Mouse (Mus musculus) hindbrain, embryonic 11.5 days (tissue): ENCODE measurements around the gene Tmem140. TPM values are rescaled to one million over a fixed set of nuclear protein-coding genes. Genes with fewer than 3 reads are reported as not detected.

Experiments used
- ATAC-seq: fragments of 200-750 bp; cut with Nextera tagmentation; 2 replicates; pipeline ENCODE4 v1.8.0; 2017; ENCODE audit warnings: mild to moderate bottlenecking, moderate TSS enrichment, moderate library complexity; ENCODE audit not compliant: low FRiP score
- DNase-seq: peaks from one replicate; pipeline ENCODE4 v3.0.0-alpha.2; 2015; ENCODE audit warnings: low spot score
- H3K27ac ChIP-seq: fragments of 300-500 bp; sonication (generic); 2 replicates; pipeline ENCODE4 v1.5.1; 2014; ENCODE audit warnings: mild to moderate bottlenecking, low read depth, low read length
- H3K27me3 ChIP-seq: fragments of 300-500 bp; sonication (generic); 2 replicates; pipeline ENCODE4 v1.6.1; 2014; ENCODE audit warnings: mild to moderate bottlenecking, low read length, moderate library complexity, mixed read lengths; ENCODE audit not compliant: control insufficient read depth, insufficient read depth
- H3K36me3 ChIP-seq: fragments of 300-500 bp; sonication (generic); 2 replicates; pipeline ENCODE4 v1.6.1; 2014; ENCODE audit warnings: mild to moderate bottlenecking, low read length, moderate library complexity, mixed read lengths; ENCODE audit not compliant: control insufficient read depth, insufficient read depth
- H3K4me1 ChIP-seq: fragments of 300-500 bp; sonication (generic); replicated peaks from 2 replicates; pipeline ENCODE4 v1.6.1; 2014; ENCODE audit warnings: low read length, mixed read lengths; ENCODE audit not compliant: control insufficient read depth, insufficient read depth
- H3K4me2 ChIP-seq: fragments of 300-500 bp; sonication (generic); replicated peaks from 2 replicates; pipeline ENCODE4 v1.6.1; 2014; ENCODE audit warnings: mild to moderate bottlenecking, low read depth, low read length
- H3K4me3 ChIP-seq: fragments of 300-500 bp; sonication (generic); 2 replicates; pipeline ENCODE4 v1.5.1; 2014; ENCODE audit warnings: low read depth, low read length
- H3K9ac ChIP-seq: fragments of 300-500 bp; sonication (generic); 2 replicates; pipeline ENCODE4 v1.6.1; 2014; ENCODE audit warnings: low read depth, low read length
- H3K9me3 ChIP-seq: fragments of 300-500 bp; sonication (generic); 2 replicates; pipeline ENCODE4 v1.6.1; 2016; ENCODE audit warnings: low read length; ENCODE audit not compliant: control insufficient read depth
- WGBS: fragments of 180-500 bp; shearing (Covaris S2); extraction: QIAGEN DNeasy Blood & Tissue Kit; methylation state at CpG from one replicate; pipeline ENCODE4 v1.1.7; 2014; 5-methylcytosine and 5-hydroxymethylcytosine counted together
- polyA plus RNA-seq: library from polyadenylated mRNA; unstranded; fragments of >200 nt; fragmentation: Nextera tagmentation; extraction: Ambion mirVana; gene quantifications from 2 replicates; pipeline ENCODE4 v1.2.1, GENCODE M21; 2014

Gene Tmem140
- polyA plus RNA-seq, 1 experiment from 2014 or later: 1.1 TPM

- peaks cover 2% of the 10 kb centered on the region; the same call in 1 of the 2 replicates for H3K4me1 ChIP-seq
- no peak overlapping the region for H3K27ac ChIP-seq
- peak; percentile 36 for DNase-seq
- peak; percentile 38; the same call in 1 of the 2 replicates for ATAC-seq
- H3K4me3 ChIP-seq: no peak overlapping the region
- H3K4me2 ChIP-seq: no peak overlapping the region
- no peaks in the 10 kb centered on the region for H3K27me3 ChIP-seq
- H3K36me3 ChIP-seq: no peaks in the 10 kb centered on the region
- no peaks in the 10 kb centered on the region for H3K9me3 ChIP-seq
- 35% methylated on average over 8 of the region's 8 CpGs for WGBS
- peak overlapping the region; percentile 24; the same call in 1 of the 2 replicates for H3K9ac ChIP-seq
Observed at GRCm38 (mm10) chr6:34866786-34867185, 3.8 kb downstream of the Tmem140 start.

- Histone ChIP-seq H3K4me1 (peaks cover 2% of the 10 kb centered on the region; the same call in 1 of the 2 replicates), H3K9ac (no peak overlapping the region), H3K4me3 (no peak overlapping the region), H3K36me3 (no peaks in the 10 kb centered on the region), H3K27me3 (no peaks in the 10 kb centered on the region), H3K9me3 (no peaks in the 10 kb centered on the region), H3K4me2 (no peak overlapping the region), H3K27ac (no peak overlapping the region)
- whole genome bisulfite sequencing: 73% methylated on average over 16 of the region's 16 CpGs
- no peak for DNase-seq
- no peak for ATAC-seq
Observed at GRCm38 (mm10) chr6:34867301-34867994, 4.5 kb downstream of the Tmem140 start.

- no peak for ATAC-seq
- 74% methylated on average over 10 of the region's 10 CpGs for WGBS
- H3K27me3 ChIP-seq: no peaks in the 10 kb centered on the region
- DNase-seq: no peak
- no peaks in the 10 kb centered on the region for H3K36me3 ChIP-seq
- no peak overlapping the region for H3K27ac ChIP-seq
- H3K4me1 ChIP-seq: peaks cover 2% of the 10 kb centered on the region; the same call in 1 of the 2 replicates
- no peaks in the 10 kb centered on the region for H3K9me3 ChIP-seq
- H3K4me2 ChIP-seq: no peak overlapping the region
- no peak overlapping the region for H3K4me3 ChIP-seq
- H3K9ac ChIP-seq: no peak overlapping the region
Observed at GRCm38 (mm10) chr6:34867995-34868350, 5.0 kb downstream of the Tmem140 start.

- Histone ChIP-seq H3K27ac (no peak overlapping the region), H3K4me2 (no peak overlapping the region), H3K4me1 (peaks cover 2% of the 10 kb centered on the region; the same call in 1 of the 2 replicates), H3K36me3 (no peaks in the 10 kb centered on the region), H3K27me3 (no peaks in the 10 kb centered on the region), H3K4me3 (no peak overlapping the region), H3K9me3 (no peaks in the 10 kb centered on the region), H3K9ac (no peak overlapping the region)
- WGBS: 80% methylated on average over 20 of the region's 20 CpGs
- ATAC-seq: no peak
- no peak for DNase-seq
Observed at GRCm38 (mm10) chr6:34868507-34869217, 5.7 kb downstream of the Tmem140 start.

GRCm38 (mm10) chr6:34869225-34869915 lies 6.4 kb downstream of the Tmem140 start:
- Histone ChIP-seq H3K4me2 (no peak overlapping the region), H3K27me3 (no peaks in the 10 kb centered on the region), H3K9ac (no peak overlapping the region), H3K4me3 (no peak overlapping the region), H3K4me1 (peaks cover 2% of the 10 kb centered on the region; the same call in 1 of the 2 replicates), H3K36me3 (no peaks in the 10 kb centered on the region), H3K27ac (no peak overlapping the region), H3K9me3 (no peaks in the 10 kb centered on the region)
- 88% methylated on average over 13 of the region's 13 CpGs for WGBS
- DNase-seq (no peak), ATAC-seq (no peak)

GRCm38 (mm10) chr6:34870136-34870535 lies 7.2 kb downstream of the Tmem140 start:
- no peak for ATAC-seq
- H3K4me2 ChIP-seq: no peak overlapping the region
- WGBS: 85% methylated on average over 5 of the region's 5 CpGs

GRCm38 (mm10) chr6:34870724-34871123 lies 7.8 kb downstream of the Tmem140 start:
- Histone ChIP-seq H3K4me3 (no peak overlapping the region), H3K9ac (no peak overlapping the region), H3K27me3 (no peaks in the 10 kb centered on the region), H3K9me3 (no peaks in the 10 kb centered on the region), H3K4me2 (no peak overlapping the region), H3K27ac (no peak overlapping the region), H3K36me3 (no peaks in the 10 kb centered on the region), H3K4me1 (peaks cover 2% of the 10 kb centered on the region; the same call in 1 of the 2 replicates)
- ATAC-seq: no peak
- WGBS: 81% methylated on average over 5 of the region's 5 CpGs
- DNase-seq: no peak

More at GRCm38 (mm10) chr6:34870136-34870535, 7.2 kb downstream of the Tmem140 start:
- no peak for DNase-seq
- Histone ChIP-seq H3K4me3 (no peak overlapping the region), H3K9me3 (no peaks in the 10 kb centered on the region), H3K27ac (no peak overlapping the region), H3K36me3 (no peaks in the 10 kb centered on the region), H3K27me3 (no peaks in the 10 kb centered on the region), H3K4me1 (peaks cover 2% of the 10 kb centered on the region; the same call in 1 of the 2 replicates), H3K9ac (no peak overlapping the region)

- no peak overlapping the region for H3K27ac ChIP-seq
- H3K9me3 ChIP-seq: no peaks in the 10 kb centered on the region
- 0 out of 2 replicates have a peak, but pooled peaks cover 1% of the 10 kb centered on the region for H3K4me1 ChIP-seq
- no peaks in the 10 kb centered on the region for H3K27me3 ChIP-seq
- no peaks in the 10 kb centered on the region for H3K36me3 ChIP-seq
- WGBS: 93% methylated on average over 7 of the region's 7 CpGs
- H3K4me3 ChIP-seq: no peak overlapping the region
- H3K4me2 ChIP-seq: no peak overlapping the region
- DNase-seq (no peak), ATAC-seq (no peak)
- no peak overlapping the region for H3K9ac ChIP-seq
Observed at GRCm38 (mm10) chr6:34871929-34872328, 9.0 kb downstream of the Tmem140 start.
